Mouse (Mus musculus) megakaryocyte, embryonic 14.5 days (primary cell): ENCODE results near the gene A930004D18Rik. TPM values are rescaled to one million over a fixed set of nuclear protein-coding genes. Genes with fewer than 3 reads are reported as not detected.
"Not testable (repeated sequence)": the region's sequence is repeated elsewhere in the genome, so short reads cannot be mapped to it uniquely, and the experiment has no call there.

Experiments used
- H3K27me3 ChIP-seq: replicated peaks from 2 replicates; pipeline ENCODE3; 2012; ENCODE audit warnings: inconsistent platforms
- H3K36me3 ChIP-seq: replicated peaks from 2 replicates; pipeline ENCODE3; 2012; ENCODE audit warnings: low read length, inconsistent platforms, mixed read lengths
- H3K4me1 ChIP-seq: 2 replicates; pipeline ENCODE4 v1.6.1; 2012; ENCODE audit warnings: inconsistent platforms
- H3K4me3 ChIP-seq: replicated peaks from 2 replicates; pipeline ENCODE3; 2012; ENCODE audit warnings: moderate library complexity, mild to moderate bottlenecking, inconsistent platforms
- H3K9me3 ChIP-seq: 2 replicates; pipeline ENCODE4 v1.6.1; 2012; ENCODE audit warnings: inconsistent platforms
- FLI1 ChIP-seq: IDR thresholded peaks from 2 replicates; pipeline ENCODE4 v1.6.1; 2012; ENCODE audit warnings: low read length, inconsistent platforms, mixed read lengths
- GATA1 ChIP-seq: IDR thresholded peaks from 3 replicates; pipeline ENCODE4 v1.6.1; 2012; ENCODE audit warnings: mixed read lengths, low read length, inconsistent platforms, borderline replicate concordance
- polyA plus RNA-seq: library from polyadenylated mRNA; stranded (reverse); fragments of >175 nt; gene quantifications from 2 replicates; pipeline ENCODE4 v1.2.3, GENCODE M21; 2012; ENCODE audit warnings: low replicate concordance; ENCODE audit not compliant: insufficient read depth

A930004D18Rik gene
- polyA plus RNA-seq, 1 experiment = 0.12 TPM

GRCm38 (mm10) chr2:18005137-18005536 is 32.4 kb downstream of the A930004D18Rik start:
- no peak for TF ChIP-seq FLI1
- TF ChIP-seq GATA1 = no peak
- Histone ChIP-seq H3K9me3 (no peaks in the 10 kb centered on the region), H3K36me3 (no peaks in the 10 kb centered on the region), H3K4me1 (no peaks in the 10 kb centered on the region), H3K4me3 (no peak overlapping the region), H3K27me3 (no peaks in the 10 kb centered on the region)

- Histone ChIP-seq H3K36me3 (no peaks in the 10 kb centered on the region), H3K4me3 (no peak overlapping the region), H3K27me3 (peaks cover 1% of the 10 kb centered on the region), H3K9me3 (no peaks in the 10 kb centered on the region), H3K4me1 (no peaks in the 10 kb centered on the region)
- TF ChIP-seq GATA1 = no peak
- no peak for TF ChIP-seq FLI1
Observed at GRCm38 (mm10) chr2:18004286-18004685, 33.3 kb downstream of the A930004D18Rik start.

GRCm38 (mm10) chr2:18002306-18002705 is 35.2 kb downstream of the A930004D18Rik start:
- H3K36me3 ChIP-seq = no peaks in the 10 kb centered on the region
- no peak overlapping the region for H3K4me3 ChIP-seq
- H3K27me3 ChIP-seq = peaks cover 2% of the 10 kb centered on the region
- H3K9me3 ChIP-seq = no peaks in the 10 kb centered on the region
- H3K4me1 ChIP-seq = no peaks in the 10 kb centered on the region
- TF ChIP-seq GATA1 (no peak), FLI1 (no peak)

GRCm38 (mm10) chr2:17996858-17997257 is 40.7 kb downstream of the A930004D18Rik start, which contains the start of gene H2al2a:
TSS of gene H2al2a (minus strand) at chr2:17996958.
- Histone ChIP-seq H3K9me3 (peaks cover 9% of the 10 kb centered on the region; the same call in 1 of the 2 replicates), H3K36me3 (no peaks in the 10 kb centered on the region), H3K4me3 (no peak within 1 kb of the TSS), H3K4me1 (peaks cover under 1% of the 10 kb centered on the region; the same call in 1 of the 2 replicates), H3K27me3 (peaks cover 2% of the 10 kb centered on the region)
- TF ChIP-seq GATA1 (no peak), FLI1 (no peak)

- Histone ChIP-seq H3K4me3 (no peak overlapping the region), H3K9me3 (peaks cover 4% of the 10 kb centered on the region; the same call in 1 of the 2 replicates), H3K27me3 (no peaks in the 10 kb centered on the region), H3K4me1 (peaks cover 3% of the 10 kb centered on the region; the same call in 1 of the 2 replicates), H3K36me3 (no peaks in the 10 kb centered on the region)
- TF ChIP-seq GATA1 (no peak), FLI1 (no peak)
Observed at GRCm38 (mm10) chr2:17989562-17989961, 48.0 kb downstream of the A930004D18Rik start.

- Histone ChIP-seq H3K27me3 (no peaks in the 10 kb centered on the region), H3K4me1 (peaks cover 3% of the 10 kb centered on the region; the same call in 1 of the 2 replicates), H3K9me3 (peaks cover 4% of the 10 kb centered on the region; the same call in 1 of the 2 replicates), H3K36me3 (no peaks in the 10 kb centered on the region), H3K4me3 (no peak overlapping the region)
- TF ChIP-seq FLI1 (no peak), GATA1 (no peak)
Observed at GRCm38 (mm10) chr2:17989115-17989514, 48.4 kb downstream of the A930004D18Rik start.

- H3K9me3 ChIP-seq = peaks cover 4% of the 10 kb centered on the region; the same call in 1 of the 2 replicates
- H3K4me3 ChIP-seq = no peak overlapping the region
- H3K27me3 ChIP-seq = no peaks in the 10 kb centered on the region
- peaks cover under 1% of the 10 kb centered on the region; the same call in 1 of the 2 replicates for H3K4me1 ChIP-seq
- H3K36me3 ChIP-seq = no peaks in the 10 kb centered on the region
- TF ChIP-seq FLI1 (no peak), GATA1 (no peak)
Observed at GRCm38 (mm10) chr2:17986694-17987093, 50.8 kb downstream of the A930004D18Rik start.

GRCm38 (mm10) chr2:17984774-17985173 is 52.8 kb downstream of the A930004D18Rik start:
- Histone ChIP-seq H3K4me1 (no peaks in the 10 kb centered on the region), H3K27me3 (no peaks in the 10 kb centered on the region), H3K4me3 (no peak overlapping the region), H3K9me3 (no peaks in the 10 kb centered on the region), H3K36me3 (no peaks in the 10 kb centered on the region)
- TF ChIP-seq GATA1 = no peak
- no peak for TF ChIP-seq FLI1

GRCm38 (mm10) chr2:17982747-17983146 is 54.8 kb downstream of the A930004D18Rik start:
- no peak overlapping the region for H3K4me3 ChIP-seq
- no peaks in the 10 kb centered on the region for H3K9me3 ChIP-seq
- no peaks in the 10 kb centered on the region for H3K27me3 ChIP-seq
- H3K36me3 ChIP-seq = no peaks in the 10 kb centered on the region
- H3K4me1 ChIP-seq = no peaks in the 10 kb centered on the region
- TF ChIP-seq FLI1 = no peak
- TF ChIP-seq GATA1 = no peak

- Histone ChIP-seq H3K27me3 (no peaks in the 10 kb centered on the region), H3K36me3 (no peaks in the 10 kb centered on the region), H3K4me1 (no peaks in the 10 kb centered on the region), H3K9me3 (no peaks in the 10 kb centered on the region), H3K4me3 (no peak overlapping the region)
- no peak for TF ChIP-seq FLI1
- TF ChIP-seq GATA1 = no peak
Observed at GRCm38 (mm10) chr2:17978706-17979105, 58.8 kb downstream of the A930004D18Rik start.

- H3K9me3 ChIP-seq, H3K27me3 ChIP-seq, H3K4me1 ChIP-seq, H3K4me3 ChIP-seq, H3K36me3 ChIP-seq: not testable (repeated sequence)
Observed at GRCm38 (mm10) chr2:17978251-17978650, 59.3 kb downstream of the A930004D18Rik start.

GRCm38 (mm10) chr2:17977645-17978044 is 59.9 kb downstream of the A930004D18Rik start:
- not testable (repeated sequence) for H3K9me3 ChIP-seq, H3K4me3 ChIP-seq, H3K27me3 ChIP-seq, H3K36me3 ChIP-seq, H3K4me1 ChIP-seq
